Mouse (Mus musculus): ENCODE measurements at regions not wholly inside any gene's neighbourhood (a gene's known extent, or its start where the extent isn't known, plus 50 kb on each side); places are given as distances from the start of the nearest gene placed in this dataset.

DNA sequence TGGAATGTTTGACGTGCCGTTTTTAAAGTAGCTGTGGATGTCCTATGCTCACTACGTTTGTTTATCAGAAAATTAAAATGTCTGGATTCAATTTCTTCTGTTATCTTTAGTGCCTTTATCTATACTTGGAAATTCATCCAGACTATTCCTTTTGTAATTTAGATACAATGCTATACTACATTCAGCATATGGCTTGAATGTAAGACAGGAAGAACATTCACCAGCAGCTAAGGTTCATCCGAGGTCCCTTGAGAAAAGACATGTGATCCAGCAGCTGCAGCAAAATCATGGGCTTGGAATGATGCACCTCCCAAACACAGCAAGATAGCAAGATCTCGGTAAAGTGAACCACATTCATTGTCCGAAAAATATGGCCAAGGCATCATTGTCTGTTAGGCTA, 113.3 kb downstream of the Postn start:
- in situ Hi-C loops (cut with MboI; ENCODE audit: low pct_ligation_motif_present, low pct_unique_long_range_greater_than_20kb, low sequenced_read_pairs) = no loop called here
- TF ChIP-seq NELFE (IDR thresholded peaks at IDR 0.05; ENCODE audit: low read depth, low read length) (no peak), TBP (conservative IDR thresholded peaks at IDR 0.05; ENCODE audit: low read depth, low read length) (no peak), MAX (IDR thresholded peaks at IDR 0.05; ENCODE audit: low read length) (no peak), ZC3H11A (IDR thresholded peaks at IDR 0.05; ENCODE audit: low read depth, low read length) (no peak), KAT2A (IDR thresholded peaks at IDR 0.05; ENCODE audit: insufficient replicate concordance, low read length) (no peak), ZKSCAN1 (IDR thresholded peaks at IDR 0.05; ENCODE audit: borderline replicate concordance, low read depth, low read length) (no peak), IRF4 (IDR thresholded peaks at IDR 0.05; ENCODE audit: low read depth, low read length) (no peak), SIN3A (IDR thresholded peaks at IDR 0.05; ENCODE audit: low read length) (no peak), EP300 (IDR thresholded peaks at IDR 0.05; ENCODE audit: low read length) (no peak), MYC (IDR thresholded peaks at IDR 0.05; ENCODE audit: low read depth, low read length) (no peak), RAD21 (IDR thresholded peaks at IDR 0.05; ENCODE audit: low read depth, low read length) (no peak), RCOR1 (conservative IDR thresholded peaks at IDR 0.05; ENCODE audit: low read depth, low read length) (no peak), POLR2AphosphoS2 (IDR thresholded peaks at IDR 0.05; ENCODE audit: low read depth, low read length) (no peak), ETS1 (conservative IDR thresholded peaks at IDR 0.05; ENCODE audit: low read depth, low read length) (no peak), GABPA (IDR thresholded peaks at IDR 0.05; ENCODE audit: insufficient replicate concordance, low read depth, low read length) (no peak), USF1 (IDR thresholded peaks at IDR 0.05; ENCODE audit: low read depth, low read length) (no peak), POLR2A (IDR thresholded peaks at IDR 0.05; ENCODE audit: low read depth, low read length) (no peak), CHD1 (IDR thresholded peaks at IDR 0.05; ENCODE audit: low read depth, low read length) (no peak), BHLHE40 (IDR thresholded peaks at IDR 0.05; ENCODE audit: low read depth, low read length) (no peak)
- H3K4me2 ChIP-seq (ENCODE audit: insufficient read depth, low read depth, poor library complexity, severe bottlenecking) = no peak overlapping the region

GRCm38 (mm10) chr3:54475879-54476278, 115.0 kb downstream of the Postn start:
- dilution Hi-C loops (cut with MboI; ENCODE audit: extremely low pct_ligation_motif_present, extremely low pct_unique_long_range_greater_than_20kb, low sequenced_read_pairs) (no loop called here), in situ Hi-C loops (cut with MboI; ENCODE audit: low pct_ligation_motif_present, low pct_unique_long_range_greater_than_20kb, low sequenced_read_pairs) (no loop called here)
- H3K36me3 ChIP-seq (replicated peaks in 1 of 2; ENCODE audit: control insufficient read depth in 1 of 2, insufficient read depth in 1 of 2, low read length in 1 of 2) = no peaks in the 10 kb centered on the region
- H3K27me3 ChIP-seq (replicated peaks) = no peaks in the 10 kb centered on the region
- H3K9me3 ChIP-seq (replicated peaks; ENCODE audit: low read length) = no peaks in the 10 kb centered on the region
- H3K4me2 ChIP-seq (ENCODE audit: insufficient read depth, low read depth, poor library complexity, severe bottlenecking) = no peak overlapping the region
- no peaks in the 10 kb centered on the region for H3K4me1 ChIP-seq (ENCODE audit: control insufficient read depth in 1 of 2, insufficient read depth in 2 of 2)
- no peak overlapping the region for H3K9ac ChIP-seq (ENCODE audit: insufficient read depth, low read depth)
- no peaks in the 10 kb centered on the region for H3K79me2 ChIP-seq (replicated peaks; ENCODE audit: control insufficient read depth, extremely low read depth, insufficient read depth, poor library complexity, severe bottlenecking)
- no peak for DNase-seq (ENCODE audit: extremely low read depth)
- TF ChIP-seq MAZ (IDR thresholded peaks at IDR 0.05; ENCODE audit: low read depth, low read length) = no peak
- no peak for TF ChIP-seq USF2 (conservative IDR thresholded peaks at IDR 0.05; ENCODE audit: low read depth, low read length)
- TF ChIP-seq CHD2 (IDR thresholded peaks at IDR 0.05; ENCODE audit: low read length) = no peak
- TF ChIP-seq UBTF (IDR thresholded peaks at IDR 0.05; ENCODE audit: low read depth, low read length) = no peak
- no peak for TF ChIP-seq CTCF (conservative IDR thresholded peaks at IDR 0.05 in 1 of 2, IDR thresholded peaks at IDR 0.05 in 1 of 2; ENCODE audit: low read depth in 2 of 2, low read length in 2 of 2)
- no peak for TF ChIP-seq NELFE (IDR thresholded peaks at IDR 0.05; ENCODE audit: low read depth, low read length)
- no peak for TF ChIP-seq USF1 (IDR thresholded peaks at IDR 0.05; ENCODE audit: low read depth, low read length)
- TF ChIP-seq ZKSCAN1 (IDR thresholded peaks at IDR 0.05; ENCODE audit: borderline replicate concordance, low read depth, low read length) = no peak
- TF ChIP-seq RCOR1 (conservative IDR thresholded peaks at IDR 0.05; ENCODE audit: low read depth, low read length) = no peak
- no peak overlapping the region for H3K4me3 ChIP-seq (replicated peaks in 1 of 3; ENCODE audit: low read depth in 2 of 3, low read length in 2 of 3, poor library complexity in 1 of 3)
- no peak overlapping the region for H3K27ac ChIP-seq (ENCODE audit: insufficient read depth, low read depth)

More for the DNA sequence above, 113.3 kb downstream of the Postn start:
- Histone ChIP-seq H3K4me1 (ENCODE audit: control insufficient read depth in 1 of 2, insufficient read depth in 2 of 2) (no peaks in the 10 kb centered on the region), H3K4me3 (replicated peaks in 1 of 3; ENCODE audit: low read depth in 2 of 3, low read length in 2 of 3, poor library complexity in 1 of 3) (no peak overlapping the region), H3K9ac (ENCODE audit: insufficient read depth, low read depth) (no peak overlapping the region), H3K9me3 (replicated peaks; ENCODE audit: low read length) (no peaks in the 10 kb centered on the region), H3K27me3 (replicated peaks) (no peaks in the 10 kb centered on the region), H3K79me2 (replicated peaks; ENCODE audit: control insufficient read depth, extremely low read depth, insufficient read depth, poor library complexity, severe bottlenecking) (no peaks in the 10 kb centered on the region), H3K27ac (ENCODE audit: insufficient read depth, low read depth) (no peak overlapping the region), H3K36me3 (replicated peaks in 1 of 2; ENCODE audit: control insufficient read depth in 1 of 2, insufficient read depth in 1 of 2, low read length in 1 of 2) (no peaks in the 10 kb centered on the region)
- no peak for DNase-seq (ENCODE audit: extremely low read depth)
- dilution Hi-C loops (cut with MboI; ENCODE audit: extremely low pct_ligation_motif_present, extremely low pct_unique_long_range_greater_than_20kb, low sequenced_read_pairs) = no loop called here

Measured in CH12.LX (cell line).